ENCODE assay signal across 8 mouse cellular contexts in the genomic region with DNA sequence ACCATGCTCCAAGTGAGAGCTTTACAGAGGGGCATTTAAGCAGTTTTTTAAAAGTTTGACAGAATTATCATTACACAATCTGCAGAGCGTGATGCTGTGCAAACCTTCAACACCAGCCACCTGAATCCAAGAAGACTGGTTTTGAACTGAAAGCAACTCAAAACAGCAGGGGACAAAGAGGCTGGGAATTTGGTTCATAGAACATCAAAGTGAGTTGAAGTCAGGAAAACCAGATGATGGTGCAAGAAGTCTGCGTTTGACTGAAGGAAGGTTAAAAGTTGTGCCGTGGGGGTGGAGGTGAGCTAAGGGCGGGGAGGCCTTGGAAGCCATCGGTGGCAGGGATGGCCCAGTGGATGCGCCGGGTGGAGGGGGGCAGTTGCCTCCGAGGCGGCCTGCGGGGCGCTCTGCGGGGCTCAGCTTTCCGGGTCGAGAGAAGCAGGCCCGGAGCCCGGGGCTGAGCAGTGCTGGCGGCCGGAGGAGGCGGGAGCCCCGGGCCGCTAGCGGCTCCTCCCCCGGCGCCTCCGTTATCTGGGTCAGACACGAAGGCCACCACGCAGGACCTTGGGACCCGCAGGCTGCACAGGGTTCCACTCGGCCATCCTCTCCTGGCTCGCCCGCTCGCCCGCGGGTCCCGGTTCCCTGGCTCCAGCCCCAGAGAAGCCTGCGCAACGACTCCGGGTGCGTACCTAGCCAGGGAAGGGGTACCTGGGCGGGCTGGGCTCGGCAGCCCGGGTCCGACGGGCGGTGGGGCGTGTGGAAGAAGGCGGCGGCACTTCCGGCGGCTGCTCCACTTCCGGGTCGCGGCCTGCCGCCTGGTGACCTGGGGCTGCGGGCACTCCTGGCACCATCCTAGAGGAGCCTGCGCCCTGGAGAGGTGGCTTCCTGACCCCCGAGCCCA. TPM values are rescaled to one million over a fixed set of nuclear protein-coding genes. Genes with fewer than 3 reads are reported as not detected.
DNase-seq lines count a peak whose midpoint lies in the region; ATAC-seq lines count a peak whose summit lies in the region.

No protein-coding gene starts in this region.

- H3K27me3 ChIP-seq in hindbrain, embryonic 11.5 days (ENCODE audit: control insufficient read depth, insufficient read depth, low read length) = no peaks in the 10 kb centered on the region

- H3K4me2 ChIP-seq in hindbrain, embryonic 11.5 days (replicated peaks; ENCODE audit: low read depth, low read length) = peak overlapping the region; percentile 69

- 3% methylated on average over 43 of the region's 57 CpGs for WGBS in hindbrain, embryonic 11.5 days

- no peaks in the 10 kb centered on the region for H3K36me3 ChIP-seq in hindbrain, embryonic 11.5 days (ENCODE audit: control insufficient read depth, insufficient read depth, low read length)

- peak overlapping the region; percentile 77 for H3K9ac ChIP-seq in hindbrain, embryonic 11.5 days (ENCODE audit: low read depth, low read length)

- H3K9me3 ChIP-seq in hindbrain, embryonic 11.5 days (ENCODE audit: control insufficient read depth, low read length) = no peaks in the 10 kb centered on the region

- no peaks in the 10 kb centered on the region for H3K4me1 ChIP-seq in hindbrain, embryonic 11.5 days (replicated peaks; ENCODE audit: control insufficient read depth, insufficient read depth, low read length)

- peak; percentile 84 for DNase-seq in Muller cell, postnatal 12 days (ENCODE audit: inconsistent ontology term)
- DNase-seq in cerebellum, adult 9-10 months = peak; percentile 80
- peak; percentile 18 to 69 for DNase-seq in frontal cortex, adult 2 months (ENCODE audit: extremely low spot score in 1 of 2, low spot score in 1 of 2)
- DNase-seq in hindbrain, embryonic 11.5 days (ENCODE audit: low spot score) = peak; percentile 80
- DNase-seq in layer of hippocampus, postnatal 14 days (ENCODE audit: low spot score in 2 of 2) = peak; percentile 42 to 68
- DNase-seq in lung, postnatal 10 days = peak; percentile 73
- DNase-seq in ovary, postnatal 14 days (ENCODE audit: low spot score) = peak; percentile 61
- peak; percentile 61 to 71 for DNase-seq in thymus, postnatal 10 days (ENCODE audit: low spot score in 2 of 2)

- H3K27ac ChIP-seq in hindbrain, embryonic 11.5 days (ENCODE audit: low read depth, low read length) = peak overlapping the region; percentile 70

- ATAC-seq in hindbrain, embryonic 11.5 days (ENCODE audit: low FRiP score) = peak; percentile 97

- peak overlapping the region; percentile 58 for H3K4me3 ChIP-seq in hindbrain, embryonic 11.5 days (ENCODE audit: low read depth, low read length)

RNA-seq across cellular contexts. Expression of a gene that starts 3.3 kb away (rescaled TPM):
- 9.6 and 11.8 TPM in 2 replicates for polyA plus RNA-seq in frontal cortex, adult 2 months (2012; rRNA removed)
- polyA plus RNA-seq in hindbrain, embryonic 11.5 days (2014; fragmentation: Nextera tagmentation; extraction: Ambion mirVana) = 5.2 and 7.9 TPM in 2 replicates
- total RNA-seq in layer of hippocampus, postnatal 14 days (2021) = 10 to 100 TPM in 1 of 2 experiments, 1 to 10 TPM in 1; 9.0 to 10.9 TPM

Comparison
In these comparisons a context has a peak if more than half of its experiments do, and no peak if none do; other contexts are left out.
1. Peak in every context shown above with its lines: DNase-seq, ATAC-seq, H3K4me3 ChIP-seq and H3K27ac ChIP-seq.